Mouse (Mus musculus): ENCODE data around the gene Osbpl3.
A peak's percentile ranks its signal among the peaks of the same experiment; 100 is the strongest.

The Osbpl3 gene

GRCm38 (mm10) chr6:50377742-50378720 is 78.0 kb downstream of the Osbpl3 start:
- DNase-seq (ENCODE audit: low read depth in 2 of 2, low spot score in 2 of 2) = peak; percentile 9 to 28

- DNase-seq (ENCODE audit: low read depth in 2 of 2, low spot score in 2 of 2) = no peak
These were observed 79.3 kb downstream of the Osbpl3 start for GRCm38 (mm10) chr6:50376684-50377083.

GRCm38 (mm10) chr6:50372516-50373424 is 83.2 kb downstream of the Osbpl3 start:
- DNase-seq (ENCODE audit: low read depth in 2 of 2, low spot score in 2 of 2) = no peak

- DNase-seq (ENCODE audit: low read depth in 2 of 2, low spot score in 2 of 2) = no peak
These were observed 84.4 kb downstream of the Osbpl3 start for GRCm38 (mm10) chr6:50371501-50372086.

- no peak for DNase-seq (ENCODE audit: low read depth in 2 of 2, low spot score in 2 of 2)
These were observed 87.3 kb downstream of the Osbpl3 start for GRCm38 (mm10) chr6:50368502-50369292.

- no peak for DNase-seq (ENCODE audit: low read depth in 2 of 2, low spot score in 2 of 2)
These were observed 88.2 kb downstream of the Osbpl3 start for GRCm38 (mm10) chr6:50367836-50368235.

- DNase-seq (ENCODE audit: low read depth in 2 of 2, low spot score in 2 of 2) = no peak
These were observed 89.3 kb downstream of the Osbpl3 start for GRCm38 (mm10) chr6:50366724-50367123.

- no peak for DNase-seq (ENCODE audit: low read depth in 2 of 2, low spot score in 2 of 2)
These were observed 89.7 kb downstream of the Osbpl3 start for GRCm38 (mm10) chr6:50366319-50366718.

- DNase-seq (ENCODE audit: low read depth in 2 of 2, low spot score in 2 of 2) = no peak
These were observed 91.6 kb downstream of the Osbpl3 start for GRCm38 (mm10) chr6:50364364-50364763.

GRCm38 (mm10) chr6:50363385-50363784 is 92.6 kb downstream of the Osbpl3 start:
- no peak for DNase-seq (ENCODE audit: low read depth in 2 of 2, low spot score in 2 of 2)

- DNase-seq (ENCODE audit: low read depth in 2 of 2, low spot score in 2 of 2) = no peak
These were observed 93.2 kb downstream of the Osbpl3 start for GRCm38 (mm10) chr6:50362704-50363261.

GRCm38 (mm10) chr6:50362196-50362595 is 93.8 kb downstream of the Osbpl3 start:
- DNase-seq (ENCODE audit: low read depth in 2 of 2, low spot score in 2 of 2) = no peak

GRCm38 (mm10) chr6:50358104-50358679 is 97.8 kb downstream of the Osbpl3 start:
- DNase-seq (ENCODE audit: low read depth in 2 of 2, low spot score in 2 of 2) = no peak

- DNase-seq (ENCODE audit: low read depth in 2 of 2, low spot score in 2 of 2) = no peak
These were observed 101.0 kb downstream of the Osbpl3 start for GRCm38 (mm10) chr6:50354688-50355660.

GRCm38 (mm10) chr6:50352812-50353211 is 103.2 kb downstream of the Osbpl3 start:
- no peak for DNase-seq (ENCODE audit: low read depth in 2 of 2, low spot score in 2 of 2)

- no peak for DNase-seq (ENCODE audit: low read depth in 2 of 2, low spot score in 2 of 2)
These were observed 105.1 kb downstream of the Osbpl3 start for GRCm38 (mm10) chr6:50350911-50351310.

GRCm38 (mm10) chr6:50348619-50349018 is 107.4 kb downstream of the Osbpl3 start:
- no peak for DNase-seq (ENCODE audit: low read depth in 2 of 2, low spot score in 2 of 2)

GRCm38 (mm10) chr6:50346204-50346603 is 109.8 kb downstream of the Osbpl3 start:
- DNase-seq (ENCODE audit: low read depth in 2 of 2, low spot score in 2 of 2) = no peak

Data from CD8-positive naive resting alpha-beta T cell, adult 2 months (primary cell).